Mouse (Mus musculus) olfactory bulb, adult 2 months (tissue): ENCODE data around the gene Ifit3b.
"Not testable (repeated sequence)": the region's sequence is repeated elsewhere in the genome, so short reads cannot be mapped to it uniquely, and the experiment has no call there.

Experiments used
- CTCF ChIP-seq: fragments of 200-500 bp; IDR thresholded peaks from 2 replicates; pipeline ENCODE4 v1.5.1; 2012; ENCODE audit warnings: low read depth, mild to moderate bottlenecking, low read length, moderate library complexity; ENCODE audit not compliant: insufficient read depth
- POLR2A ChIP-seq: fragments of 200-500 bp; IDR thresholded peaks from 2 replicates; pipeline ENCODE4 v1.6.1; 2012; ENCODE audit warnings: mild to moderate bottlenecking, low read depth, low read length, moderate library complexity; ENCODE audit not compliant: insufficient read depth

DNA sequence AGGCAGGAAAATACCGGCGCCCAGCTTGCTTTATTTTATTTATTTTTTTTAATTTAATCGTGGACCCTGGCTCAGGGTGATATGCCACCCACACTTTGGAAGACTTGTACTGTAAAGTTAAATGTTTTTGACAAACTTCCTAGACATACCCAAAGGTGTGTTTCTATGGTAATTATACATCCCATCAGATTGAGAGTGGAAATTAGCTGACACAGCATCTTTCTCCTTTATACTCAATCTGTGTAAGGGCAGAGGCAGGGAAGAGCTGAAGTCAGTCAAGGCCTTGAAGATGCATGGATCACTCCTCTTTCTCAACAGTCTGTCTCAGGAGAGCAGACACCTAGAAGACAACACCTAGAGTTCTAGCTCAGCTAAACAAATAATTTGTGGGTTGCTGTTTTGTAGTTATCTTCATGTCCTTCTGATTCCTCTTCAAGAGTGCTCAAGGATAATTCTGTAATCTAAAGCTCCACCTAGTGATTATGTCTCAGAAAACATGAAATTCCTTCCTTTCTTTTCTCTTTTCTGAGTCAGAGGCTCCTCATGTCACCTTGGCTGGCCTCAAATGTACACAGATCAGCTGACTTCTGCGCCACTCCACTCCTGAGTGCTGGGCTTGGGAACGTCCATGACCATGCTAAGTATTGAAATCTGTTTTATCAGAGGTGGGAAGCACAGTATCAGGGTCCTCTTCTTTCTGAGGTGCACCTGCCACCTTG is 21.9 kb upstream of the Ifit3b start:
- TF ChIP-seq CTCF, POLR2A: not testable (repeated sequence)
